Mouse (Mus musculus): ENCODE results near the gene Cdh22. TPM values are rescaled to one million over a fixed set of nuclear protein-coding genes. Genes with fewer than 3 reads are reported as not detected.

Gene Cdh22
- polyA plus RNA-seq (2017; shearing (Covaris generic)): not detected

GRCm38 (mm10) chr2:165234613-165235291 is at the start of gene Cdh22:
Gene Cdh22, minus strand, starts transcription at chr2:165234853.

DNA sequence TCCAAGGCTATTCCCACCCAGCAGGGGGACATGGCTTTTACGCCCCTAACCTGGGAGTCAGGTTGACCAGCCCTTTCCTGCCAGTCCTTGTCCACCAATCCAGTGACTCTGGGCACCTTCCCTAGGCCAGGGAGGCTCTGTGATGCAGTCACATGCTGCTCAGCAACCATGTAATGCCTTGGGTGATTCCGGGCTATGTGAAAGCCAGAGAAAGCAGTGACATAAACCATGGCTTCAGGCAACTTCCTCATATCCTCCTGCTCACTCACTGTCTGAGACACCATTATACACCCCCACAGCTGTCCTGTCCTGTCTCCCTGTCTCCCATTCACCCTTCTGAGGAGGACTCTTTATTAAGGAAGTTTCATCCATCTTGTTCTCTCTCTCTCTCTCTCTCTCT is 144.0 kb downstream of the Cdh22 start, which contains the start of gene 1700025C18Rik:
1700025C18Rik (minus strand) TSS at position 101 of the 400 bp plus-strand sequence.

Other genes with a start within 250 kb of the Cdh22 start
- 48.6 TPM for gene Ncoa5, start 200.0 kb downstream of the Cdh22 start, polyA plus RNA-seq (2017; shearing (Covaris generic))
- 0.36 TPM for gene Cd40, start 179.2 kb downstream of the Cdh22 start, polyA plus RNA-seq (2017; shearing (Covaris generic))
- gene 1700025C18Rik, start 144.1 kb downstream of the Cdh22 start, polyA plus RNA-seq (2017; shearing (Covaris generic)): not detected
- 32.5 TPM for gene Slc35c2, start 53.0 kb upstream of the Cdh22 start, polyA plus RNA-seq (2017; shearing (Covaris generic))
- 41.0 TPM for gene Elmo2, start 91.6 kb upstream of the Cdh22 start, polyA plus RNA-seq (2017; shearing (Covaris generic))
- not detected for gene Zfp663, start 133.9 kb upstream of the Cdh22 start, polyA plus RNA-seq (2017; shearing (Covaris generic))
- gene Zfp334, start 153.4 kb upstream of the Cdh22 start, polyA plus RNA-seq (2017; shearing (Covaris generic)): not detected
- not detected for gene Ocstamp, start 165.6 kb upstream of the Cdh22 start, polyA plus RNA-seq (2017; shearing (Covaris generic))
- not detected for gene Slc13a3, start 238.4 kb upstream of the Cdh22 start, polyA plus RNA-seq (2017; shearing (Covaris generic))

All from naive thymus-derived CD4-positive, alpha-beta T cell, adult 5 months (primary cell).